Mouse (Mus musculus): ENCODE results near the gene Hamp2. TPM values are rescaled to one million over a fixed set of nuclear protein-coding genes. Genes with fewer than 3 reads are reported as not detected.
"Not testable (repeated sequence)": the region's sequence is repeated elsewhere in the genome, so short reads cannot be mapped to it uniquely, and the experiment has no call there.

Hamp2 gene
- 10 to 100 TPM in 1 of 2 experiments, under 1 TPM in 1; 0.84 to 12.5 TPM for total RNA-seq (2021)
- long read RNA-seq, experiment 1: 0 reads
- long read RNA-seq, experiment 2: 0 reads

GRCm38 (mm10) chr7:30924581-30924980 is at the start of gene Hamp2:
Hamp2 (minus strand) TSS chr7:30924681.
- not testable (repeated sequence) for DNase-seq (ENCODE audit: low spot score in 2 of 2)

DNA sequence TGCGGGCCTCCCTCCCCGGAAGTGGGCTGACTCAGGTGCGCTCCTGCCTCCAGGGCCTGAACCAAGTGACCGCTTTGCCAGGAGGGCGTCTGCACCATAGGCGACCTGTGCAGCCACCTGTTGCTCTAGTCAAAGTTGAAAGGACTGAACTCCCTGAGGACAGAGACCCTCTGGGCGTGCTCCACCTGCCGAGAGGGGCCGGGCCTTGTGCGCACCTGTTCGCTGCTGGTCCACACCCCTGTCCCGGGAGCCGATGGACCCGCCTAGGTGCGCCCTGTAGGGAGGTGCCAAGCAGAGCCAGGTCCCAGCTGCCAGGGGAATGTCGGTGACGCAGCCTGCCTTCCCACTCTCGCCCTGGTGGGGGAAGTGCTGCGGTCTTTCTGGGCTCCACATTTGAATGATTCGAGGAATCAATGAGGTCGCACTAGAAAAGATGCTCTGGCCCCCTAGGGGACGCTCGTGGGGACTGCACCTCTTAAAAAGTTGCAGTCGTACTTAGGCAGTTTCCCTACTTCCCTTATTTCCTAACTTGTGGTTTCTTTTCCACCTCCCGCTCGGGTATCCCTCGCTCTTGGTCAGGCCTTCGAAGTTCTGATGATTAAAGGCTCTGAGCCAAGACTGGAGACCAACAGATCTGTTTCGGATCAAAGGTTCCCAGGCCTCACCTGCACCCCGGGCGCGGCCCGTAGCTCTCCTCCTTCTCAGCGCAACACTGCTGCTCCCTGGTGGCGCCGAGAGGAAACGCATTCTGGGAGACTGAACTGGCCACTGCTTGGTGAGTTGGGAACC is 49.2 kb upstream of the Hamp2 start, which contains the start of gene Fam187b:
Fam187b (plus strand) TSS at position 290 of the 789 bp plus-strand sequence.
- DNase-seq (ENCODE audit: low spot score in 2 of 2): peak; percentile 81 to 83

DNA sequence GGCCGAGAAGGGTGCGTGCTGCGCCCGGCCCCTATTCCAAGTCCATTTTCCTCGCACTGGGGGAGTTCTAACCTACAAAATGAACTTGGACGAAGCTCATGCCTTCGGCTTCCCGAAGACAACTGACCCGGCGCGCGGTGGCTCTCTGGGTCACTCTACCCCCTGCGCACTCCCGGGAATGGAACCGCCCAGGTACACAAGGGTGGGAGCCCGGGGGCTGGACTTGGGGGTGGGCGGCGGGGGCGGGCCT is 48.7 kb upstream of the Hamp2 start, which contains the start of gene Lsr:
Lsr (minus strand) TSS at position 214 of the 250 bp plus-strand sequence.
- DNase-seq (ENCODE audit: low spot score in 2 of 2): no peak

GRCm38 (mm10) chr7:30972426-30973250 is 48.2 kb upstream of the Hamp2 start:
- DNase-seq (ENCODE audit: low spot score in 2 of 2): no peak

DNA sequence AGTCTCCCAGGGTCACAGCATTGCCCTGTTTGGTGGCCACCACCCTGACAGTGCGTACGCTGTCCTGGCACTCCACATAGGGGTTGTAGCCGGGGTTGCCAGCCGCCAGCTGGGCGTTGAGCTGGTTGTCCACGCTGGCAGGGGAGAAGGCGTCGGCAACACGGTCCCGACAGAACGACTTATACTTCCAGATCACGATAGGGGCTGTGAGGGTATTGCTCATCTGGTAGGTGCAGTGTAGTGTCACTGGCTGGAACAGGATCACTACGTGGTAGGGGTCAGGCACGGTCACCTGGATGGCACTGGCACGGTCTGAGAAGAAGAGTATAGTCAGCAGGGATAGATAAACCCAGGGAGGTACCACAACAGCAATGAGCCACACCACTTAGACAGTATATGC is 47.4 kb upstream of the Hamp2 start:
- no peak for DNase-seq (ENCODE audit: low spot score in 2 of 2)

GRCm38 (mm10) chr7:30969174-30969573 is 44.7 kb upstream of the Hamp2 start:
- DNase-seq (ENCODE audit: low spot score in 2 of 2): no peak

GRCm38 (mm10) chr7:30968611-30969010 is 44.1 kb upstream of the Hamp2 start:
- no peak for DNase-seq (ENCODE audit: low spot score in 2 of 2)

GRCm38 (mm10) chr7:30966657-30967056 is 42.2 kb upstream of the Hamp2 start:
- DNase-seq (ENCODE audit: low spot score in 2 of 2): no peak

- no peak for DNase-seq (ENCODE audit: low spot score in 2 of 2)
These were observed 41.2 kb upstream of the Hamp2 start for GRCm38 (mm10) chr7:30965677-30966076.

DNA sequence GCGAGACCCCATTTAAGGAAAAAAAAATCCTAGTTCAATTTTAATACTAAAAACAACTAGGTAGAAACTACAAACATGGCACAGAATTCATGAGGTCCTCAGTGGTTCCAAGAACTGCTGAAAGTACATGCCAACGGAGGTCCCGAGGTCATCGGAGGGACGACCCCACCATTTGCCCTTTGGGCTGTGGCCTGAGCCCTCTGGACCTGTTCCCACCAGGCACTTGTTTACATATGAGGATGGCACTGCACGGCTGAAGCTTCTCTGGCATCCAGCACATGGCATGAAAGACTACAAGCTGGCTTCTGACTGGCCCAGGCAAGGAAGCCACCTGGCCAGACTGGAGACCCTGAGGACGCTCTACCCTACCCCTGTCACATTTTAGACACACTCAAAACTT is 39.9 kb upstream of the Hamp2 start:
- no peak for DNase-seq (ENCODE audit: low spot score in 2 of 2)

- no peak for DNase-seq (ENCODE audit: low spot score in 2 of 2)
These were observed 38.4 kb upstream of the Hamp2 start for GRCm38 (mm10) chr7:30962862-30963261.

DNA sequence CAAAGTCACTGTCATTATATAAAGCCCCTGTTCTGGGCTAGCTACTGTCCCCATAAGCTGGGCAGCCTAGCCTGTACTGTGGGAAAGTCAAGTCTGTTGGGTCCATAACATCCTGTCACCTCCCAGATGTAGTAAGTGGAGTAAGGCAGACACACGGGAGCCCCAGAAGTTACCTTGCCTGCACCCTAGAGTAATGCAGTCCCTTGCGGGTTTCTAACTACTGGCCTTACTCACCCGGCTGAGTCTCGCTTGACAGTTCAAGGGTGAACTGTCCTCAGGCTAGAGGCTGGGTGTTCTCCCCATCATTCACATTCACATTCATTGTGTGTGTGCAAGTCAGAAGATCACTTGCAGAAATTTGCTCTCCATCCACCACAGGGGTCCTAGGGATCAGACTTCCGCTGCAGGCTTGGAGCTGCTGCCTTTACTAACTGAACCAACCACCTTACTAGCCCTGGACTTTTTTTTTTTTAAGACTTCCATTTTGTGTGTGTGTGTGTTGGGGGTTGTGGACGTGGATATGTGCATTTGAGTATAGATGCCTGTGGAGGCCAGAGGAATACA is 35.4 kb upstream of the Hamp2 start:
- no peak for DNase-seq (ENCODE audit: low spot score in 2 of 2)

DNA sequence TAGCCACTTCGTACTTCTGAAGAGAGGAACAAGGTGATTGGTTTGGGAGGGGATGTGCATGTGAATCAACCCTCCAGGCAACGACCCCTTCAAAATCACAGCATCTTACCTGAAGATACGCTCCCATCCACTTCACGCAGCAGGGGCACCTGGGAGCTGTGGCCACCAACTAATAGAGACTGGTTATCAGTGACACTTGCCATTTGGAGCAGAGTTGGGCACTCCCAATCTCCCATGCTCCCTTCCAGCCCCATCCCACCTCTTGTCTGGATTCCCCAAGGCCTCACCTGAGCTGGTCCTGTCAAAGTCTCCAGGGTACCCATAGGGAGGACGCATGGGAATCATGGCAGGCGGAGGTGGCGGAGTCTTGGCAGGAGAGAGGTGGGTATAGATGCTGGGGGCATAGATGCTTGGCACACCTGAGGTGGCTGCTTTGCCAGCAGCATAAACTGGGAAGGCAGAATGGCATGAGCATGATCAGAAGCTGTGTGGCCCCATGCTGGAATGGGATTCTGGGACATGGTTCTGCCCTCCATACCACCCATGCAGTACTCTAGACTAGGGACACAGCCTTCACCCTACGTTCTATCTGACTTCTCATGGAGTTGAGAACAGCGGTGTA is 34.5 kb upstream of the Hamp2 start:
- no peak for DNase-seq (ENCODE audit: low spot score in 2 of 2)

- DNase-seq (ENCODE audit: low spot score in 2 of 2): no peak
These were observed 33.8 kb upstream of the Hamp2 start for GRCm38 (mm10) chr7:30958109-30958865.

DNA sequence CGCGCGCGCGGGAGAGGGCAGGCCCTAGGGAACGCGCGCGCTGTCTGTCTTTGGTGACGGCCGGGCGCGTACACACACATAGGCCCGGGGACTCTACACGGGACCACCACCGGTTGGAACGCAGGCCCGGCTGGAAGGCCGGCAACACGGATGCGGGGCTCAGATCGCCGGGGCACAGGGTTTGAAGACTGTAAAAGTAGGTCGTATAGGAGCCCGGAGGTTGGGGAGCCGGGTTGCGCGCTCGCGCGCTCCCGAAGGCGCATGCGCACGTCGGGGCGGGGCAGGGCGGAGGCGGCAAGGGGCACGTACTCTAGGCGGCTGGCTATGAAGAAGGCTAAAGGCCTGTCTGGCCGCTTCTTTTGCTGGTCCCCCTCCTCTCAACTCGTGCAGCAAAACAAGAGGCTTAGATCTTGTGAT is 32.9 kb upstream of the Hamp2 start:
- DNase-seq (ENCODE audit: low spot score in 2 of 2): peak; percentile 88 to 89

DNA sequence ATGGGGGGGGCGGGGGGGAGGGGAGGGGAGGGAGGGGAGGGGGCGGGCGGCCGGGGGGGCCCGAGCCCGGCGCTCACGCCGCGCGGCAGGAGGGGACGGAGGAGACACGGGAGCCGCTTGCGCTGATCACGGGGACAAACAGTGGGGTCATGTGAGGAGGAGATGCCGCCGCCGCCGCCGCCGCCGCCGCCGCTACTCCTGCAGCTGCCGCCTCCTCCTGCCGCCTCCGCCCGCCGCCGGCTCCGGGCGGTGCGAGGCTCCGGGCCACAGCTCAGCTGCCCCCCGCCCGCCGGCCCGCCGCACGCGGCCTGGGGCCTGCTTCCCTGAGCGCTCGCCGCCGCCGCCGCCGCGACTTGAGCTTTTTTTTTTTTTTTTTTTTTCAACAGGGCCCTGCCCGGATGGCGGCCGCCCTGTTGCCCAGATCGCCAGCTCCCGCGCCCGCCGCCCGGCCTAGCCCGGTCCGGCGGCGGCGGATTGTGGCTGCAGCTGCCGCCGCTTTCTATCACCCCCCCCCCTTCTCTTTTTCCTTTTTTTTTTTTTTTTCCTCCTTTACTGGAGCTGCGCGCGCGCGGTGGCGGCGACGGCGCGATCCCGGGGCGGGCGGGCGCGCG is 32.4 kb upstream of the Hamp2 start, which contains the start of gene Usf2:
Usf2 (minus strand) TSS at position 48 of the 611 bp plus-strand sequence.
- DNase-seq (ENCODE audit: low spot score in 2 of 2): peak; percentile 60 to 63

DNA sequence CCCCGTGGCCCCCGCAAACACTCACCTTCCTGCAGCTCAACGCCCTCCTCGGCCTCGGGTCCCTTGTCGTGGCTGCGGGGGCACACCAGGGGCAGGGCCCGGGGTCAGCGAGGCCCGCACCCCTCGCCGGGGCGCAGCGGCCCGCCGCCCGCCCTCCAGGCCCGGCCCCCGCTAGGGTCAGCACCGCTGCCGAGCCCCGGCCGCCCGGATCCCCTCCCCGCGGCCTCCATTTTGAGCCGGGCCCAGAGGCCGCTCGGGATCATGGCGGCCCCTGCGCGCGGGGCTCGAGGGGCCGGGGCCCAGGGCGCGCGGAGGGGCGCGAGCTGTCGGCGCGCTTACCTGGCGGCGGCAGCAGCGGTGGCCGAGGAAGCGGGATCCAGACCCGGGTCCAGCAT is 31.9 kb upstream of the Hamp2 start:
- DNase-seq (ENCODE audit: low spot score in 2 of 2): no peak

GRCm38 (mm10) chr7:30955584-30956356 is 31.3 kb upstream of the Hamp2 start:
- peak; percentile 82 to 86 for DNase-seq (ENCODE audit: low spot score in 2 of 2)

GRCm38 (mm10) chr7:30954971-30955520 is 30.6 kb upstream of the Hamp2 start:
- DNase-seq (ENCODE audit: low spot score in 2 of 2): no peak

All from adrenal gland, postnatal 4 days (tissue).